Mouse (Mus musculus): Measurements from ENCODE around the gene Sh2d3c.

DNA sequence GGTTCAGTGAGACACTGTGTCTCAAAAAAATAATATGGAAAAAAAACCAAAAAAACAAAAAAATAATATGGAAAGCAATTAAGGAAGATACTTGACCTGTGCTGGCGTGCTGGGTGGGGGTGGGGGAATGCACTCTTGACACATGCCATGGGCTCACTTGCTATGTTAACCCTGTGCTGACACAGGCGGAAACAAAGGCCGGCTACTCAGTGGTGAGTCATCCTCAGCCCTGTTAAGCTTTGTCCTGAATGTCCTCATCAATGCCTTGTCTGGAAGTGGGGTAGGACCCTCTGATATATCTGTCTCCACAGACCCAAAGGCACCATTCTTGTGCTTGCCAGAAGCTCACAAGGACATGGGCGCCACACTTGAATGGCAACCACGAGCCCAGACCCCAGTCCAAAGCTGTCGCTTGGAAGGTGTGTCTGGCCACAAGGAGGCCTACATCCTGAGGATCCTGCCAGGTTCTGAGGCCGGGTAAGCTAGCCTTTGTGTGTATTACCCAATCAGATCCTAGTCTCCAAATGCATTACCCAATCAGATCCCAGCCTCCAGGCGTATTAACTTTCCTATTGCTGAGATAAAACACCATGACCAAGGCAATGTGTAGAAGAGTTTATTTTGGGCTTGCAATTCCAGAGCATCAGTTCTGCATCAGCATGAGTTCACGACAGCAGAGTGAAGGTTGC lies 48.8 kb upstream of the Sh2d3c start:
- no peak for TF ChIP-seq GATA1 (IDR thresholded peaks at IDR 0.05; ENCODE audit: borderline replicate concordance, low read length)
- TF ChIP-seq FLI1 (IDR thresholded peaks at IDR 0.05; ENCODE audit: low read length) = no peak

Data from megakaryocyte, embryonic 14.5 days (primary cell).